Mouse (Mus musculus) midbrain, embryonic 15.5 days (tissue): Measurements from ENCODE around the gene Phf20. TPM values are rescaled to one million over a fixed set of nuclear protein-coding genes. Genes with fewer than 3 reads are reported as not detected.
A peak's percentile ranks its signal among the peaks of the same experiment; 100 is the strongest.

Experiments used
- ATAC-seq: fragments of 200-750 bp; cut with Nextera tagmentation; replicated peaks from 2 replicates; pipeline ENCODE4 v1.8.0; 2017; ENCODE audit warnings: moderate TSS enrichment
- H3K27ac ChIP-seq: fragments of 300-500 bp; sonication (generic); 2 replicates; pipeline ENCODE4 v1.5.1; 2015; ENCODE audit warnings: mild to moderate bottlenecking, inconsistent platforms
- H3K27me3 ChIP-seq: fragments of 300-500 bp; sonication (generic); replicated peaks from 2 replicates; pipeline ENCODE4 v1.6.1; 2015; ENCODE audit warnings: inconsistent platforms
- H3K36me3 ChIP-seq: fragments of 300-500 bp; sonication (generic); replicated peaks from 2 replicates; pipeline ENCODE4 v1.6.1; 2015; ENCODE audit warnings: inconsistent platforms
- H3K4me1 ChIP-seq: fragments of 300-500 bp; sonication (generic); 2 replicates; pipeline ENCODE4 v1.6.1; 2015; ENCODE audit warnings: inconsistent platforms
- H3K4me2 ChIP-seq: fragments of 300-500 bp; sonication (generic); 2 replicates; pipeline ENCODE4 v1.6.1; 2015; ENCODE audit warnings: inconsistent platforms, mild to moderate bottlenecking, moderate library complexity
- H3K4me3 ChIP-seq: fragments of 300-500 bp; sonication (generic); 2 replicates; pipeline ENCODE4 v1.5.1; 2015; ENCODE audit warnings: mild to moderate bottlenecking, inconsistent platforms
- H3K9ac ChIP-seq: fragments of 300-500 bp; sonication (generic); 2 replicates; pipeline ENCODE4 v1.6.1; 2015; ENCODE audit warnings: mild to moderate bottlenecking, inconsistent platforms
- H3K9me3 ChIP-seq: fragments of 300-500 bp; sonication (generic); 2 replicates; pipeline ENCODE4 v1.6.1; 2016; ENCODE audit warnings: inconsistent platforms
- WGBS: fragments of 180-500 bp; shearing (Covaris S2); methylation state at CpG from one replicate; pipeline ENCODE4 v1.1.7; 2015; ENCODE audit warnings: mixed read lengths; 5-methylcytosine and 5-hydroxymethylcytosine counted together
- microRNA-seq: library from miRNA; unstranded; fragments of <30 nt; microRNA quantifications from one replicate; pipeline ENCODE4, GENCODE M21; 2016
- polyA plus RNA-seq: library from polyadenylated mRNA; unstranded; fragments of >200 nt; fragmentation: Nextera tagmentation; extraction: Ambion mirVana; gene quantifications from 2 replicates; pipeline ENCODE4 v1.2.1, GENCODE M21; 2015

Phf20 gene
- polyA plus RNA-seq, 1 experiment from 2014 or later = 119 TPM

- no peaks in the 10 kb centered on the region for H3K36me3 ChIP-seq
- H3K27ac ChIP-seq = no peak overlapping the region
- 86% methylated on average over 4 of the region's 4 CpGs for WGBS
- no peaks in the 10 kb centered on the region for H3K27me3 ChIP-seq
- no peak overlapping the region for H3K4me3 ChIP-seq
- no peaks in the 10 kb centered on the region for H3K9me3 ChIP-seq
- no peak for ATAC-seq
- no peak overlapping the region for H3K9ac ChIP-seq
- no peaks in the 10 kb centered on the region for H3K4me1 ChIP-seq
- H3K4me2 ChIP-seq = no peak overlapping the region
Measured at GRCm38 (mm10) chr2:156340078-156340477, 143.8 kb downstream of the Phf20 start.

GRCm38 (mm10) chr2:156344775-156345532 lies 148.7 kb downstream of the Phf20 start:
- ATAC-seq = no peak
- no peak overlapping the region for H3K4me3 ChIP-seq
- WGBS = 53% methylated on average over 12 of the region's 12 CpGs
- no peaks in the 10 kb centered on the region for H3K4me1 ChIP-seq
- no peaks in the 10 kb centered on the region for H3K36me3 ChIP-seq
- H3K27me3 ChIP-seq = no peaks in the 10 kb centered on the region
- no peak overlapping the region for H3K9ac ChIP-seq
- no peak overlapping the region for H3K4me2 ChIP-seq
- H3K9me3 ChIP-seq = no peaks in the 10 kb centered on the region
- no peak overlapping the region for H3K27ac ChIP-seq

GRCm38 (mm10) chr2:156348812-156349211 lies 152.5 kb downstream of the Phf20 start:
- WGBS = 85% methylated on average over 4 of the region's 4 CpGs
- no peaks in the 10 kb centered on the region for H3K27me3 ChIP-seq
- H3K9me3 ChIP-seq = no peaks in the 10 kb centered on the region
- H3K9ac ChIP-seq = no peak overlapping the region
- H3K36me3 ChIP-seq = no peaks in the 10 kb centered on the region
- no peak overlapping the region for H3K4me2 ChIP-seq
- H3K4me3 ChIP-seq = no peak overlapping the region
- no peak for ATAC-seq
- H3K4me1 ChIP-seq = 0 out of 2 replicates have a peak, but pooled peaks cover 4% of the 10 kb centered on the region
- H3K27ac ChIP-seq = no peak overlapping the region

GRCm38 (mm10) chr2:156349286-156349848 lies 153.1 kb downstream of the Phf20 start:
- H3K9ac ChIP-seq = no peak overlapping the region
- no peak overlapping the region for H3K4me2 ChIP-seq
- ATAC-seq = no peak
- H3K4me3 ChIP-seq = no peak overlapping the region
- 89% methylated on average over 4 of the region's 4 CpGs for WGBS
- no peak overlapping the region for H3K27ac ChIP-seq
- 0 out of 2 replicates have a peak, but pooled peaks cover 4% of the 10 kb centered on the region for H3K4me1 ChIP-seq
- no peaks in the 10 kb centered on the region for H3K9me3 ChIP-seq
- H3K36me3 ChIP-seq = no peaks in the 10 kb centered on the region
- H3K27me3 ChIP-seq = no peaks in the 10 kb centered on the region

GRCm38 (mm10) chr2:156351243-156351642 lies 155.0 kb downstream of the Phf20 start:
- Histone ChIP-seq H3K27ac (no peak overlapping the region), H3K4me2 (no peak overlapping the region), H3K9me3 (no peaks in the 10 kb centered on the region), H3K27me3 (no peaks in the 10 kb centered on the region), H3K4me1 (0 out of 2 replicates have a peak, but pooled peaks cover 8% of the 10 kb centered on the region), H3K4me3 (no peak overlapping the region), H3K9ac (no peak overlapping the region), H3K36me3 (no peaks in the 10 kb centered on the region)
- 85% methylated on average over 7 of the region's 7 CpGs for WGBS
- ATAC-seq = no peak

- Histone ChIP-seq H3K36me3 (no peaks in the 10 kb centered on the region), H3K9ac (no peak overlapping the region), H3K27ac (peak overlapping the region; percentile 38; the same call in 1 of the 2 replicates), H3K4me3 (no peak overlapping the region), H3K27me3 (no peaks in the 10 kb centered on the region), H3K9me3 (no peaks in the 10 kb centered on the region), H3K4me1 (0 out of 2 replicates have a peak, but pooled peaks cover 8% of the 10 kb centered on the region), H3K4me2 (no peak overlapping the region)
- 84% methylated on average over 8 of the region's 8 CpGs for WGBS
- no peak for ATAC-seq
Measured at GRCm38 (mm10) chr2:156352413-156353165, 156.3 kb downstream of the Phf20 start.

GRCm38 (mm10) chr2:156353265-156353692 lies 157.0 kb downstream of the Phf20 start:
- Histone ChIP-seq H3K9me3 (no peaks in the 10 kb centered on the region), H3K36me3 (no peaks in the 10 kb centered on the region), H3K27me3 (no peaks in the 10 kb centered on the region), H3K9ac (no peak overlapping the region), H3K4me3 (no peak overlapping the region), H3K4me1 (0 out of 2 replicates have a peak, but pooled peaks cover 8% of the 10 kb centered on the region), H3K27ac (peak overlapping the region; percentile 38; the same call in 1 of the 2 replicates), H3K4me2 (no peak overlapping the region)
- WGBS = 54% methylated on average over 7 of the region's 7 CpGs
- ATAC-seq = no peak

- no peak overlapping the region for H3K9ac ChIP-seq
- H3K4me1 ChIP-seq = 0 out of 2 replicates have a peak, but pooled peaks cover 8% of the 10 kb centered on the region
- H3K4me3 ChIP-seq = no peak overlapping the region
- WGBS = 43% methylated on average over 7 of the region's 7 CpGs
- no peaks in the 10 kb centered on the region for H3K9me3 ChIP-seq
- H3K4me2 ChIP-seq = no peak overlapping the region
- ATAC-seq = no peak
- no peaks in the 10 kb centered on the region for H3K36me3 ChIP-seq
- H3K27ac ChIP-seq = 0 out of 2 replicates have a peak overlapping the region, but pooled peaks have one; percentile 34
- H3K27me3 ChIP-seq = no peaks in the 10 kb centered on the region
Measured at GRCm38 (mm10) chr2:156356031-156356430, 159.8 kb downstream of the Phf20 start.

Small RNAs within 50 kb of the gene (microRNA-seq; reads per million reads assigned to microRNA genes)
- gene Gm22759 = not detected

Other genes with a start within 250 kb of the Phf20 start
- gene Cep250, start 240.0 kb upstream of the Phf20 start, polyA plus RNA-seq = 17.1 and 19.2 TPM in 2 replicates
- gene 6430550D23Rik, start 188.5 kb upstream of the Phf20 start, polyA plus RNA-seq = 1.4 and 1.9 TPM in 2 replicates
- 468 and 485 TPM in 2 replicates for gene Ergic3, start 188.4 kb upstream of the Phf20 start, polyA plus RNA-seq
- gene Fer1l4, start 143.5 kb upstream of the Phf20 start, polyA plus RNA-seq = 0.13 TPM in 1 of 2 replicates, not detected in the other
- 7.6 and 8.0 TPM in 2 replicates for gene Spag4, start 131.3 kb upstream of the Phf20 start, polyA plus RNA-seq
- 27.5 and 29.6 TPM in 2 replicates for gene Cpne1, start 84.5 kb upstream of the Phf20 start, polyA plus RNA-seq
- 25.8 and 26.6 TPM in 2 replicates for gene Rbm12, start 84.5 kb upstream of the Phf20 start, polyA plus RNA-seq
- 15.6 and 20.9 TPM in 2 replicates for gene Gm28036, start 69.4 kb upstream of the Phf20 start, polyA plus RNA-seq
- gene Romo1, start 52.4 kb upstream of the Phf20 start, polyA plus RNA-seq = 377 and 400 TPM in 2 replicates
- gene Nfs1, start 52.3 kb upstream of the Phf20 start, polyA plus RNA-seq = 35.4 and 35.8 TPM in 2 replicates
- 427 and 448 TPM in 2 replicates for gene Rbm39, start 16.2 kb upstream of the Phf20 start, polyA plus RNA-seq
- 7.6 and 8.0 TPM in 2 replicates for gene Cnbd2, start 115.8 kb downstream of the Phf20 start, polyA plus RNA-seq
- 91.9 and 98.4 TPM in 2 replicates for gene Scand1, start 116.2 kb downstream of the Phf20 start, polyA plus RNA-seq
- gene Epb41l1, start 224.4 kb downstream of the Phf20 start, polyA plus RNA-seq = 15.6 and 19.6 TPM in 2 replicates